Mouse (Mus musculus) stomach, postnatal 0 days (tissue): ENCODE measurements around the gene Sec14l1. TPM values are rescaled to one million over a fixed set of nuclear protein-coding genes. Genes with fewer than 3 reads are reported as not detected.

Experiments used
- ATAC-seq: fragments of 200-750 bp; cut with Nextera tagmentation; 2 replicates; pipeline ENCODE4 v1.8.0; 2017; ENCODE audit not compliant: low FRiP score, low TSS enrichment
- DNase-seq: peaks from one replicate; pipeline ENCODE4 v3.0.0-alpha.2; 2016; ENCODE audit warnings: low spot score
- H3K27ac ChIP-seq: fragments of 300-500 bp; sonication (generic); replicated peaks from 2 replicates; pipeline ENCODE4 v1.5.1; 2014; ENCODE audit warnings: mild to moderate bottlenecking, control low read depth
- H3K27me3 ChIP-seq: fragments of 300-500 bp; sonication (generic); 2 replicates; pipeline ENCODE4 v1.6.1; 2014; ENCODE audit warnings: low read length; ENCODE audit not compliant: control insufficient read depth, insufficient read depth
- H3K36me3 ChIP-seq: fragments of 300-500 bp; sonication (generic); 2 replicates; pipeline ENCODE4 v1.6.1; 2014; ENCODE audit warnings: low read length, mixed read lengths; ENCODE audit not compliant: control insufficient read depth, insufficient read depth
- H3K4me1 ChIP-seq: fragments of 300-500 bp; sonication (generic); replicated peaks from 2 replicates; pipeline ENCODE4 v1.6.1; 2014; ENCODE audit warnings: antibody characterized with exemption; ENCODE audit not compliant: control insufficient read depth, insufficient read depth
- H3K4me2 ChIP-seq: fragments of 300-500 bp; sonication (generic); replicated peaks from 2 replicates; pipeline ENCODE4 v1.6.1; 2014; ENCODE audit warnings: low read depth, mild to moderate bottlenecking, control low read depth, moderate library complexity
- H3K4me3 ChIP-seq: fragments of 300-500 bp; sonication (generic); 2 replicates; pipeline ENCODE4 v1.5.1; 2014; ENCODE audit warnings: low read depth, low read length, control low read depth
- H3K9ac ChIP-seq: fragments of 300-500 bp; sonication (generic); 2 replicates; pipeline ENCODE4 v1.6.1; 2014; ENCODE audit warnings: mild to moderate bottlenecking, low read length, control low read depth, mixed read lengths
- H3K9me3 ChIP-seq: fragments of 300-500 bp; sonication (generic); 2 replicates; pipeline ENCODE4 v1.6.1; 2016; ENCODE audit warnings: low read length; ENCODE audit not compliant: control insufficient read depth
- CTCF ChIP-seq: IDR thresholded peaks from 2 replicates; pipeline ENCODE4 v1.5.1; 2016; ENCODE audit warnings: antibody characterized with exemption, low read depth, mild to moderate bottlenecking, moderate library complexity
- EP300 ChIP-seq: optimal IDR thresholded peaks from 2 replicates; pipeline ENCODE3; 2016; ENCODE audit warnings: antibody characterized with exemption
- WGBS: fragments of 180-500 bp; shearing (Covaris S2); extraction: QIAGEN DNeasy Blood & Tissue Kit; methylation state at CpG from one replicate; pipeline ENCODE4 v1.1.7; 2014; 5-methylcytosine and 5-hydroxymethylcytosine counted together
- polyA plus RNA-seq: library from polyadenylated mRNA; unstranded; fragments of >200 nt; fragmentation: Nextera tagmentation; extraction: Ambion mirVana; gene quantifications from 2 replicates; pipeline ENCODE4 v1.2.1, GENCODE M21; 2015

Sec14l1 gene
- polyA plus RNA-seq, 1 experiment from 2014 or later = 28.4 TPM

GRCm38 (mm10) chr11:117120285-117121163 is 5.6 kb downstream of the Sec14l1 start:
- Histone ChIP-seq H3K4me2 (no peak overlapping the region), H3K9ac (no peak overlapping the region), H3K27ac (peak overlapping the region; percentile 13; the same call in 1 of the 2 replicates), H3K9me3 (no peaks in the 10 kb centered on the region), H3K4me1 (peaks cover 16% of the 10 kb centered on the region), H3K27me3 (no peaks in the 10 kb centered on the region), H3K4me3 (no peak overlapping the region), H3K36me3 (0 out of 2 replicates have a peak, but pooled peaks cover 11% of the 10 kb centered on the region)
- no peak for ATAC-seq
- no peak for DNase-seq
- TF ChIP-seq CTCF = no peak
- no peak for TF ChIP-seq EP300
- WGBS = 57% methylated on average over 20 of the region's 20 CpGs

- ATAC-seq = no peak
- peak overlapping the region; percentile 13; the same call in 1 of the 2 replicates for H3K27ac ChIP-seq
- H3K9ac ChIP-seq = no peak overlapping the region
- 0 out of 2 replicates have a peak, but pooled peaks cover 11% of the 10 kb centered on the region for H3K36me3 ChIP-seq
- 49% methylated on average over 11 of the region's 11 CpGs for WGBS
- H3K4me2 ChIP-seq = no peak overlapping the region
- H3K9me3 ChIP-seq = no peaks in the 10 kb centered on the region
- TF ChIP-seq CTCF = no peak
- TF ChIP-seq EP300 = no peak
- H3K4me3 ChIP-seq = no peak overlapping the region
- no peaks in the 10 kb centered on the region for H3K27me3 ChIP-seq
- DNase-seq = no peak
- H3K4me1 ChIP-seq = peaks cover 16% of the 10 kb centered on the region
Measured at GRCm38 (mm10) chr11:117121164-117121535, 6.2 kb downstream of the Sec14l1 start.

- H3K9ac ChIP-seq = no peak overlapping the region
- no peak overlapping the region for H3K4me3 ChIP-seq
- 91% methylated on average over 6 of the region's 6 CpGs for WGBS
- TF ChIP-seq CTCF (no peak), EP300 (no peak)
- H3K4me1 ChIP-seq = peaks cover 12% of the 10 kb centered on the region
- ATAC-seq (no peak), DNase-seq (no peak)
- H3K4me2 ChIP-seq = no peak overlapping the region
- H3K27me3 ChIP-seq = no peaks in the 10 kb centered on the region
- H3K36me3 ChIP-seq = 0 out of 2 replicates have a peak, but pooled peaks cover 11% of the 10 kb centered on the region
- no peak overlapping the region for H3K27ac ChIP-seq
- no peaks in the 10 kb centered on the region for H3K9me3 ChIP-seq
Measured at GRCm38 (mm10) chr11:117121954-117122353, 7.0 kb downstream of the Sec14l1 start.

- Histone ChIP-seq H3K4me2 (no peak overlapping the region), H3K27me3 (no peaks in the 10 kb centered on the region), H3K27ac (no peak overlapping the region), H3K4me3 (no peak overlapping the region), H3K36me3 (0 out of 2 replicates have a peak, but pooled peaks cover 6% of the 10 kb centered on the region), H3K4me1 (peaks cover 12% of the 10 kb centered on the region), H3K9ac (no peak overlapping the region), H3K9me3 (no peaks in the 10 kb centered on the region)
- 78% methylated on average over 17 of the region's 17 CpGs for WGBS
- TF ChIP-seq CTCF = no peak
- TF ChIP-seq EP300 = no peak
- DNase-seq = no peak
- ATAC-seq = no peak
Measured at GRCm38 (mm10) chr11:117123418-117124085, 8.6 kb downstream of the Sec14l1 start.

GRCm38 (mm10) chr11:117124539-117124938 is 9.6 kb downstream of the Sec14l1 start:
- Histone ChIP-seq H3K9ac (no peak overlapping the region), H3K4me3 (no peak overlapping the region), H3K36me3 (0 out of 2 replicates have a peak, but pooled peaks cover 6% of the 10 kb centered on the region), H3K4me1 (peaks cover 18% of the 10 kb centered on the region), H3K4me2 (no peak overlapping the region), H3K9me3 (no peaks in the 10 kb centered on the region), H3K27me3 (no peaks in the 10 kb centered on the region), H3K27ac (0 out of 2 replicates have a peak overlapping the region, but pooled peaks have one; percentile 26)
- TF ChIP-seq EP300 (no peak), CTCF (no peak)
- WGBS = 36% methylated on average over 10 of the region's 10 CpGs
- ATAC-seq (no peak), DNase-seq (no peak)
